Mouse (Mus musculus) erythroblast, embryonic 14.5 days (primary cell): ENCODE measurements around the gene Acsm3.

Experiments
- GATA1 ChIP-seq: IDR thresholded peaks from 2 replicates; pipeline ENCODE4 v1.6.1; 2012; ENCODE audit warnings: low read length, inconsistent platforms, mixed read lengths
- TAL1 ChIP-seq: IDR thresholded peaks from 3 replicates; pipeline ENCODE4 v1.6.1; 2012; ENCODE audit warnings: low read length, inconsistent platforms, mixed read lengths

DNA sequence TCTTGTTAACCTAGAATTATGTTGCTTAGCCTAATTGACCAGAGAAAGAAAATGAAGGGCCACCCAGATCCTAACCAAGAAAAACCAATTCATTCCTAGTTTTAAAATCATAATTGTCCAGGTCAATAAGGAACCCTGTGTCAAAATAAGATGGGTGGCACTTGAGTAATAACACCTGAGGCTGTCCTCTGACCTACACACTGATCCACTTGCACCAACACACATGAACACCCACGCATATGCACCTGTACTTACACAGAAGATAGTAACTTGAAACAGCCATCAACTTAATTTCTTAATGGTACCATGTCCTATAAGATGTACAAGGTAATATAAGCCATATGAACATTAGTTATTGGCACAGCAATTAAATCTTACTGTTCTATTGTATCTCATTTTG lies 7.0 kb upstream of the Acsm3 start:
- TF ChIP-seq TAL1 (no peak), GATA1 (no peak)
